Mouse (Mus musculus) lung, postnatal 36 days (tissue): ENCODE data around the gene Apba2.

Experiments used
- DNase-seq: peaks from one replicate; pipeline ENCODE4 v3.0.0; 2022; ENCODE audit warnings: mixed read lengths

Apba2 gene

GRCm38 (mm10) chr7:64729785-64730184 lies 228.3 kb downstream of the Apba2 start:
- DNase-seq = peak; percentile 39

DNA sequence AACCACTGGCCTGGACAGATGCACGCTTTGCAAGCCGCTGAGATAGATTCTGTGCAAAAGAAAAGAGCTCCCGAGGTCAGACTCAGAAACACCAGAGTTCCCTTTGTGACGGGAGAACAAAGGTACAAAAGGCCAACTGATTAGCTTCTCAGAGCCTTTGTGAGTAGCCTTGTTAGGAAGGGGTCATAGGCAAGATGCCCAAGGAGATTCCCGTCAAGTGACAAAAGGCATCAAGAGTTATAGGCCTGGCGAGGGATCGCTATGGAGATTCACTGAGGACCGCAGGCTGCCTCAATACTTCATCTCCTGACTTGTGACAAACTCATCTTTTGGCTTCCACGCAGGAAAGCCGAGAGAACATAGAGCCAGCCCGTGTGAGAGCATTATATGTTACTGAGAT lies 237.6 kb downstream of the Apba2 start:
- no peak for DNase-seq

GRCm38 (mm10) chr7:64741333-64742307 lies 240.1 kb downstream of the Apba2 start:
- peak; percentile 75 for DNase-seq

GRCm38 (mm10) chr7:64743610-64744009 lies 242.1 kb downstream of the Apba2 start:
- DNase-seq = no peak

- DNase-seq = peak; percentile 45
Measured at GRCm38 (mm10) chr7:64751465-64751864, 250.0 kb downstream of the Apba2 start.

GRCm38 (mm10) chr7:64752133-64752532 lies 250.6 kb downstream of the Apba2 start:
- no peak for DNase-seq

- DNase-seq = no peak
Measured at GRCm38 (mm10) chr7:64753678-64754077, 252.2 kb downstream of the Apba2 start.

DNA sequence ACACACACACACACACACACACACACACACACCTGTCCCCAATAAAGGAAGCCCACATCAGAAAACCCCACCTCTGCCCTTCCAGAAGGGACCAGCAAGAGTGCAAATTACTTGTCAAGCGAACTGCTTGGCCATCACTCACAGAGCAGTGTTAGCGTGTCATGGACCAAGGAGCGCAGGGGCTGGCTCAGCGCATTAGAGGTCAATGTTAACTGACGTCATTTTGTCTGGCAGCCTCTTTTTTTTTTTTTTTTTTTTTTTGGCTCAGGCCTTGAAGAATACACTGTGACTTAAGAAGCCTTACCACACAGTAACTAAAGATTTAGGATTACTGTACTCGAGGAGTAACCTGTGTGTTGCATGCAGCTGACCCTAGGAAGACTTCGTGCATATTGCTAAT lies 252.7 kb downstream of the Apba2 start:
- DNase-seq = no peak

DNA sequence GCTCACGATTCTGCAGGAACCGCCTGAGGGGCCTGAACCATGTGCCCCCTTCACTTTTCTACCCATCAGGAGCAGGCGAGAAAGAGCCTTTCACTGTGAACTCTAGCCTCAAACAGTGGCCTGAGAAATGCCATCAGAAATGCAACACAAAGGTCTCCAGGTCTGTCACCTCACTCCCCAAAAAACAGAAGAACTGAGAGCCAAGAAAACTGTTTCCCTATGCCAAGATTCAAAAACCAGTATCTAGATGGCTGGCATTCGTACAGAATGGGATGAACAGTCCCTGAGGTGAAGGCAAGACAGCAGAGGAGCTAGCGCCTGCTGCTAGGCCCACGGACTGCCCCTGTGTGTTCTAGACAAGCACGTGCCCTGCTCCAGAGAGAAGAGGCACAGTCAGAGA lies 253.6 kb downstream of the Apba2 start:
- no peak for DNase-seq

GRCm38 (mm10) chr7:64765595-64765994 lies 264.1 kb downstream of the Apba2 start:
- no peak for DNase-seq

DNA sequence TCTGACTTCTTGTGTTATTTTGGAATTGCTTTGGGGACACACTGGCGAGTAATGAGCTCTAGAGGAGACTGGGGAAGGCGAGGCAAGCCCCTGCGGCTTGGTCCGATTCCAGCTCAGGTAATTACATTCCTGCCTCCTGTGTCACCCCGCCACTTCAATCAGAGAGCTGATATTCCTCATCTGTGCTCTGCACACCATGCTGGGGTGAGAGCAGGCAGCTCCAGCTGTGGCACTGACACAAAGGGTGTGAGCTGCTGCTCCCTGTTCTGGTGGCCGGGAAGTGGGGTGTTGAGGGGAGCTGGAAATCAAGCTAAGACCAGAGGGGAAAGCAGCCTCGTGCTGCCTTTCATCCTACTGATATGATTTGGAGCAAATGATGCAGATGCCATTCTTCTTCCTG lies 268.3 kb downstream of the Apba2 start:
- no peak for DNase-seq

DNA sequence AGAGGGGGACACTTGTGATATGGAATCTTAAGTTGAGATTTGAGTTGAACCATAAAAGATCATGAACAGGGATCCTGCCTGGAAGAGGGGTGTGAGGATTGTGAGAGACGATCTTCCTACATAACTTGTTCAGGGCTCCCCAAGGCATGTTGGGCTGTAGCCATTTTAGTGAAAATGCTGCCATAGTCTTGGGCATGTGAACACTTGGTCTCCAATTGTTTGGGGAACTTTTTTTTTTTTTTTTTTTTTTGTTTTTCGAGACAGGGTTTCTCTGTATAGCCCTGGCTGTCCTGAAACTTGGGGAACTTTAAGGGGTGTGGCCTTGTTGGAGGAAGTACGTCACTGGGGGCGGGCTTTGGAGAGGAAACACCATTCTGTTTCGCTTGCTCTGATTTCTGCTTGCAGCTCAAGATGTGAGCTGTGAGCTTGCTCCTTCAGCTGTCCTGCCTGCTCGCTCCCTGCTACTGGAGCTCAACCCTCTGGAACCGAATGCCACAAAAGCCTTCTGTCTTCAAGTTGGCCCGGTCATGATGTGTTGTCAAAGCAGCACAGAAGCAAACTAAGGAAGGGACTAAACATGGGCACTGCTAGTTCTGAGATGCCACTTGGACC lies 269.4 kb downstream of the Apba2 start:
- no peak for DNase-seq

DNA sequence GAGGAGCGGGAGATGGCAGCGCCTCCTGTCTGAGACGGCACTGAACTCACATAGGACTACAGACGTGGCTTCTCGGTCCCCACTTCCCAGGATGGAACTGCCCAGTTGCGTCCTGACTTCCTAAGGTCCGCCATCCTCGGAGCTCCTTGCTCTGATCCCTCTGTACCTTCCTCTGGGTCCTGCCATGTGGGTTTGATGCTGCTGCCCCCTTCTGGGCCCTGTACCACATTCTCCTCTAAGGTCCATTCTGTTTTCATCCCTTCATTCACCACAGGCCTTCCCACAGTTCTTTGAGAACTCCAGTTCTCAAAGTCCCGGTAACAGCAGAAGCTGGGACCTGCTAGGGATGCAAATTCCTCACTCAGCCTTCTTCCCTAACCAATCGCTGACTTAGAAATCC lies 272.0 kb downstream of the Apba2 start:
- no peak for DNase-seq

- peak; percentile 75 for DNase-seq
Measured at GRCm38 (mm10) chr7:64776708-64777489, 275.4 kb downstream of the Apba2 start.

GRCm38 (mm10) chr7:64779501-64779900 lies 278.0 kb downstream of the Apba2 start:
- DNase-seq = no peak

DNA sequence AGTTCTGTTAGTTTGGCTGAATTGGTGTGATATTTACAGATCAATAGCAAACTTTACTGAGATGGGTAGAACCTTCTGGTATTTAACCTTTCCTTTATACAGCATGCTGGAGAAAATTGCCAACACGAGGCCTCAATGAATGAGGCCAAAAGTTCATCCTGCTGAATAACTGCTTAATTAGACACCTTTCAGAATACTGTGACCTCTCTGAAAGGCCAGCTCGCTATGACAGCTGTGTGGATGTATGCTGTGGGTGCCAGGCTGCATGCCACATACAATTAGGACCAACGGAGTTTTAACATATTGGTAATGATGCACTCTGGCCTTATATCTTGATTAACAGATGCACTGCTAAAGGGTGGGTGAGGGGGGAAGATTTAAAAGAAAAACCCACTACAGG lies 283.5 kb downstream of the Apba2 start:
- no peak for DNase-seq

DNA sequence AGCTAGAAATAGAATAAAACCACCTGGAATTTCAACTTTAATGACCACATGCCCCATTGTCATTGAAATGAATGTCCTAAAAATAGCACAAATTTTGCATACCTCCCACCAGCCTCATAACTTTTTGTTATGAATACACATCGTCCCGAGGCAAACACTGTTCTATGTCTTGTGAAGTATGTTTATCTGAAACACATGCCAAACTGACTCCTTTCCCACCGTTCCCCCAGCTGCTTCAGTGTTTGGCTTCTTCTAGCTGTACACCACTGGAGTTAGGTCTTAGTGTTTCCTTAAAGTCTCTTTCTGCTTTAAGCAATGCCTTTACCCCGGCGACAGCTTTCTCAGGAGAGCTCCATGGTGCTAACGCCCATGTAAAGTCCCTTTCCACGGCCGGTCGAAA lies 289.6 kb downstream of the Apba2 start:
- DNase-seq = no peak

GRCm38 (mm10) chr7:64792031-64792430 lies 290.5 kb downstream of the Apba2 start:
- DNase-seq = peak; percentile 21

DNA sequence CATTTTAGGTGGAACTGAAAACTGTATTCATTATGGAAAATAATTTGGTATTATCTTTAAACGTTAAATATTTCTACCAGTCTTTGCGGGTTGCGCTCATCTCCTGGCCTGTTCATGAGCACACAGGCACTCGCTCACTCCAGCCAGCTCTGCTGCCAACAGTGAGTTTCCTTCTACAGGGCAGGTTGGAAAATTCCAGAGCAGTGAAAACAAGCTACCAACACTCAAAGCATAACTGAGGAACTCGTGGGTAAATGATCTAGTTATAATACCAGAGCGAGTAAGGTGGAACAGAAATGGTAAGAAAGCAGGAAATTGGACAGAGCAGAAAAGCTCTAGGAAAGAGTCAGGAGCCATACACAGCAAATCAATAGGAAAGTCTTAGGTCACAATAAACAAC lies 294.0 kb downstream of the Apba2 start:
- DNase-seq = no peak
